ENCODE assay signal across 22 mouse cellular contexts in the genomic region with DNA sequence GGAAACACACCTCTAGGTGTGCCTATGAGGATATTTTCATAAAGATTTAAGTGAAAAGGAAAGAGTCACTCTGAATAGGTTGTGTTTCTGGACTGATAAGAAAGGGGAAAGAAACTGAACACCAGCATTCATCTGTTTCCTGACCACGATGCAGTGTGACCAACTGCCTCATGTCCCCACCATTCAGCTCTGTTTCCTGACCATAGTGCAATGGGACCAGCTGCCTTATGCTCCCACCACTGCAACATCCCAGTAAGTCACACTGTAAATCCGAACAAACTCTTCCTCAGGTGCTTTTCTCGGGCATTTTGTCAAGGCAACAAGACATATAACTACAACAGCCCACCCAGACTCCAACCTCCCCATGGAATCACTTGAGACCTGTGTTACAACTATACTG. TPM values are rescaled to one million over a fixed set of nuclear protein-coding genes. Genes with fewer than 3 reads are reported as not detected.
DNase-seq lines count a peak whose midpoint lies in the region; ATAC-seq lines count a peak whose summit lies in the region.
"Had no signal": no experiment of that assay in that cellular context is flagged by ENCODE, and none has a peak within 500 bp of the region (broad histone marks: within the 10 kb centered on the region; RNA-seq: fewer than 3 reads in every experiment).

No protein-coding gene starts in this region.

- peak; percentile 68 for DNase-seq in heart, adult 11 months
- DNase-seq in heart, postnatal 14 days, result no peak
- DNase-seq in 416B (ENCODE audit: low read depth), result peak; percentile 43
- DNase-seq in thymus, postnatal 4 days, result no peak
- DNase-seq: adrenal gland, adult 8-10 months; adrenal gland, postnatal 25 days; B cell, adult 2 months; cerebellum, adult 2 months; cerebellum, adult 9-11 months; cerebellum, postnatal 25 days; embryo, embryonic 11 days; gastrocnemius, adult 2 months; gastrocnemius, postnatal 14 days; heart, postnatal 10 days; heart, postnatal 4 days; kidney, adult 2 months had no signal

- peak; percentile 47 for ATAC-seq in granulocyte monocyte progenitor cell, adult 5-6 weeks (replicated peaks; ENCODE audit: poor library complexity, severe bottlenecking)
- ATAC-seq in CD4-positive, CD25-positive, alpha-beta regulatory T cell, adult 4 months, result no peak
- ATAC-seq: forebrain, embryonic 15.5 days; intestine, postnatal 0 days had no signal

- intact Hi-C loops in heart, postnatal 14 days (cut with DNase I), result no loop called here

RNA-seq across cellular contexts. Expression of a gene that starts 5.7 kb away (rescaled TPM):
- total RNA-seq in heart, postnatal 14 days (2021), result 1 to 10 TPM; 5.6 to 9.0 TPM
- not detected in 2 replicates for total RNA-seq in granulocyte monocyte progenitor cell, adult 5-6 weeks (2014; fragmentation: Nextera tagmentation)
- total RNA-seq in granulocyte monocyte progenitor cell, adult 5-6 weeks (2017), result not detected in 2 replicates
- under 1 TPM in 1 of 2 experiments, not detected in 1; 0.26 TPM for polyA plus RNA-seq in CD4-positive, CD25-positive, alpha-beta regulatory T cell, adult 4 months (2017; shearing (Covaris generic))
- total RNA-seq: MEL had no signal
- polyA plus RNA-seq: erythroblast, embryonic 14.5 days had no signal

RNA-seq across cellular contexts. Expression of a gene that starts 33.4 kb away (rescaled TPM):
- total RNA-seq in heart, postnatal 14 days (2021), result 10 to 100 TPM; 15.9 to 17.0 TPM
- total RNA-seq in granulocyte monocyte progenitor cell, adult 5-6 weeks (2014; fragmentation: Nextera tagmentation), result 3.0 and 9.9 TPM in 2 replicates
- 5.6 and 6.6 TPM in 2 replicates for total RNA-seq in granulocyte monocyte progenitor cell, adult 5-6 weeks (2017)
- polyA plus RNA-seq in CD4-positive, CD25-positive, alpha-beta regulatory T cell, adult 4 months (2017; shearing (Covaris generic)), result 1 to 10 TPM; 1.0 to 1.5 TPM
- total RNA-seq: MEL had no signal

Comparison
In these comparisons a context has a peak if more than half of its experiments do, and no peak if none do; other contexts are left out.
1. DNase-seq: peak in heart, adult 11 months (single experiment) and 416B (single experiment); none in heart, postnatal 14 days (0 of 2) and thymus, postnatal 4 days (single experiment).
2. RNA of a gene that starts 5.7 kb away (total RNA-seq): 5.6 to 9.0 TPM in heart, postnatal 14 days; not detected in granulocyte monocyte progenitor cell, adult 5-6 weeks; every median in the first group is over 4 times any median in the second.